Mouse (Mus musculus) thymus, adult 2 months (tissue): ENCODE measurements around the gene Sf3a3. TPM values are rescaled to one million over a fixed set of nuclear protein-coding genes. Genes with fewer than 3 reads are reported as not detected.
A peak's percentile ranks its signal among the peaks of the same experiment; 100 is the strongest.

ENCODE experiments used
- DNase-seq: peaks from one replicate; pipeline ENCODE4 v3.0.0; 2021
- H3K27ac ChIP-seq: fragments of 200-500 bp; 2 replicates; pipeline ENCODE4 v1.5.1; 2012; ENCODE audit warnings: low read length, control low read depth; ENCODE audit not compliant: control insufficient read depth, insufficient read depth
- H3K27me3 ChIP-seq: fragments of 200-500 bp; 2 replicates; pipeline ENCODE4 v1.6.1; 2012; ENCODE audit warnings: mild to moderate bottlenecking, low read length, moderate library complexity, mixed read lengths; ENCODE audit not compliant: control insufficient read depth, insufficient read depth
- H3K36me3 ChIP-seq: fragments of 200-500 bp; 2 replicates; pipeline ENCODE4 v1.6.1; 2012; ENCODE audit warnings: mild to moderate bottlenecking, low read length, moderate library complexity; ENCODE audit not compliant: control insufficient read depth, insufficient read depth
- H3K4me1 ChIP-seq: fragments of 200-500 bp; replicated peaks from 2 replicates; pipeline ENCODE4 v1.6.1; 2012; ENCODE audit warnings: low read length; ENCODE audit not compliant: control insufficient read depth, insufficient read depth
- H3K4me3 ChIP-seq: fragments of 200-500 bp; 2 replicates; pipeline ENCODE4 v1.5.1; 2012; ENCODE audit warnings: mild to moderate bottlenecking, low read length, control low read depth, moderate library complexity; ENCODE audit not compliant: control insufficient read depth, insufficient read depth
- CTCF ChIP-seq: fragments of 200-500 bp; IDR thresholded peaks from 2 replicates; pipeline ENCODE4 v1.5.1; 2012; ENCODE audit warnings: mild to moderate bottlenecking, control low read depth, low read length, moderate library complexity, borderline replicate concordance; ENCODE audit not compliant: control insufficient read depth, poor library complexity, insufficient read depth; ENCODE audit errors: extremely low read depth
- POLR2A ChIP-seq: fragments of 200-500 bp; IDR thresholded peaks from 2 replicates; pipeline ENCODE4 v1.6.1; 2012; ENCODE audit warnings: mild to moderate bottlenecking, low read length, control low read depth, moderate library complexity; ENCODE audit not compliant: control insufficient read depth, poor library complexity, insufficient read depth; ENCODE audit errors: extremely low read depth
- WGBS: fragments of 180-500 bp; shearing (Covaris S2); methylation state at CpG from one replicate; pipeline ENCODE4 v1.1.7; 2018; 5-methylcytosine and 5-hydroxymethylcytosine counted together
- polyA plus RNA-seq: library from polyadenylated mRNA; depleted of rRNA; stranded (reverse); fragments of >200 nt; gene quantifications from 2 replicates; pipeline ENCODE4 v1.2.3, GENCODE M21; 2012

The Sf3a3 gene
- polyA plus RNA-seq, 1 experiment: 25.3 TPM

DNA sequence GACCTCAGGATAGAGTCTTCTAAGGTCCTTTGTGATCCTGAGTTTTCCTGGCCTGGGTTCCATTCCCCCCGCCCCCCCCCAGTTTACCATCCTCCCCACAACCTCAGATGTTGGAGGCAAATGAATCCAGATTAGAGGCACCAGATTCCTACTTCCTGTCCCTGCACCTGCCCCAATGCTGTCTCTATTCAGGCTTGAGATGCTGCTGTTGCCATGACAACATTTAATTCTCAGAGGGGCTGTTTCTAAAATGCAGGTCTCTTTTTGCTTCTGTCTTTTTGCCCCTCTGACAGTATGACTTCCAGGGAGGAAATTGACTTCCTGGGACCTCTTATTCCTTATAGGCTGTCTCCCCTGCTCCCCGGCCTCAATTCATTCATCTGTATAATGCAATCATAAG, 22.4 kb downstream of the Sf3a3 start:
- H3K27ac ChIP-seq: no peak overlapping the region
- no peak overlapping the region for H3K4me3 ChIP-seq
- H3K4me1 ChIP-seq: peaks cover 5% of the 10 kb centered on the region
- no peaks in the 10 kb centered on the region for H3K27me3 ChIP-seq
- TF ChIP-seq CTCF (no peak), POLR2A (no peak)
- no peak for DNase-seq
- no peaks in the 10 kb centered on the region for H3K36me3 ChIP-seq
- WGBS: 93% methylated on average over 2 of the region's 2 CpGs

DNA sequence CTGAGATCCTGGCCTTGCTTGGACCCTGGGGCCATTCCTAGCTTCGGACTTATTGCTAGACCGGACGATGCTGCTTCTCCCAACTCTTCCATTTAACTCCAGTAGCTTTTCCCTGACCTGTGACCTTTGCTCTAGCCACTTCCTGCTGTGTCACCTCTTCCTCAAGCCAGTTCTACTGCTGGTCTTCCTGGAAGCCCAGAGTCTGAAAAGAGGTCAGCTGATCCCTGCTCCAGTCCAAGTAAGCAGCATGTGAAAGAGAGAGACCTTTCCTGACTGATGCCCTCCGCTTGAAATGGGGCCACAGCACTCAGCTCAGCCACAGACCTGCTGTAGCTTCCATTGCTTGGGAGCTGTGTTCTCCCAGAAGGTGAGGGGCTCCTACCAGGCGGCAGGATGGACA, 22.9 kb downstream of the Sf3a3 start:
- no peaks in the 10 kb centered on the region for H3K27me3 ChIP-seq
- no peak overlapping the region for H3K4me3 ChIP-seq
- 92% methylated on average over 5 of the region's 5 CpGs for WGBS
- DNase-seq: no peak
- H3K27ac ChIP-seq: no peak overlapping the region
- no peaks in the 10 kb centered on the region for H3K36me3 ChIP-seq
- TF ChIP-seq CTCF: no peak
- no peak for TF ChIP-seq POLR2A
- H3K4me1 ChIP-seq: peaks cover 10% of the 10 kb centered on the region

DNA sequence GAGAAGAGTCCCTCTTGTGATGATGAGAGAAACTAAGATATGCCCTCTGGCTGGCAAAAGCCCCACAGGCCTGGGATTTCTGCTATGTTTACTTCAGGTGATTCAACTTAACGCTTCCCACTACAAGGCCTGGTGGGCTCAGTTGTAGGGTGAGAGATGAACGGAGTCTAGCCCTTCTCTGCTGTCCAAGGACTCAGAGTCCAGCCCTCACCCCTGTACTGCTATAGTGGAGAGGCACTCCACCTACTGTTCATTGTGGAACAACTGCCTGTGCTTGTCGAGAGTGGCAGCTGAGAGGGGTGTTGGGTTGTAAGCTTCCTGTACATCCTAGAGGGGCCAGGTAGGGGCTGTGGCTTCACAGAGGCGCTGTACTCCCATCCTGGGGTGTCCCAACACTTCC, 23.4 kb downstream of the Sf3a3 start:
- Histone ChIP-seq H3K36me3 (no peaks in the 10 kb centered on the region), H3K4me1 (peaks cover 10% of the 10 kb centered on the region), H3K4me3 (no peak overlapping the region), H3K27ac (no peak overlapping the region), H3K27me3 (no peaks in the 10 kb centered on the region)
- no peak for DNase-seq
- WGBS: 56% methylated on average over 4 of the region's 4 CpGs
- TF ChIP-seq POLR2A (no peak), CTCF (no peak)

DNA sequence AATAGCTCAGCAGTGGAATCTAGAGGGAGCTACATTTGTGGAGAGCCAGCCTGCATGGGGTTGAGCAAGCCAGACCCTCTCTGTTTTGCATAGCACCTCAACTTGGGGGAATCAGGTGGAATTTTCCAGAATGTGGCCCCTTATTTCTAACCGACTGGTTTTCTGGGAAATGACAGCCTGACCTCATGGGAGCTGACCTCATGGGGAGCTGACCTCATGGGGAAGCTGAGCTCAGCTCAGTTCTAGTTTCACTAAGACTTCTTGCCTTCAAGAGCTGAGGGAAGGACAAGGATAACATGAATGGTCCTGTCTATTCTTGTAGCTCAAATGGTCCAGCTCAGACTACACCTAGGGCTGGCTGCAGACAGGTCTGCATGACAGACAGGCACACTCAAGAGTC, 24.2 kb downstream of the Sf3a3 start:
- H3K4me1 ChIP-seq: peaks cover 10% of the 10 kb centered on the region

DNA sequence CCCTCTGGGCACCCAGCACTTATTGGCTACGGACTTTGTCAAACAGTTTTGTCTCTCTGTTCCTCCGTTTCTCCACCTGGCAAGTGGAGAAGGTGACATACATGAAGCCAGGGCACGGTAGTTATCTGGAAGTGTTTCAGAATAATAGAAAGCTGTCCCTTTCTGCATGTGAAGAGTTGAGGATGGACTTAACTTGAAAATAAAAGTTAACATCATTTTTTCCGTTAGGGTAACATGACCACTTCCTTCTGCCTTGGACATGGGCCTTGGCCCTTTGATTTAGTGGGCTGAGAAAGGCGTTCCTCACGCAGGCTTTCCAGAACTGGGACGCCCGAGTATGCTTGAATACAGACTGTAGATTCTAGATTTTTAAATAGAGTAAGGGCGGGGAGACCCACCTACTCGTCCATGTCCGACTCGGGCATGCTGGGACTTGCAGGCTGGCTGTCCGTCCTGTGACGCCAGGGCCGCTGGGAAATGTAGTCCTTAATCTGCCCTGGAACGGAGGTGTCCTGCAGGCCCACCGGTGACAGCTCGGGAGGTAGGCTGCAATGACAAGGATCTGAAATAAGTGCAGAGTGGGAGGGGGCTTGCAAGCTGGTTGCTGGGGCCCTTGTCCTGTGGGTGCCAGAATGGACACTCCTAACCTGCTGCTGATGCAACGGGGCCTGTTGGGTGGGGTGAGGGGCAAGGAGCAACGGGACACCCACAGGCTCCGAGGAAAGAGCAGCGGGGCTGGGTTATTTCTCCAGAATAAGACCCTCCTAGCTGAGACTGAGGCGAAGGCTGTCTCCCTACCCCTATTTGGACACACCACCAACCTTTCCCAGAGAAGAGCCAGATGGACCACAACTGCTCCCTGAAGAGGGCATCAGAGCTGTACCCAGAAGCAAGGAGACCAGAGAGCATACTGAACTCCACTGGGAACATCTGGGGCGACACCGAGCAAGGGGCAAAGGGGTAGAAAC, 27.1 kb downstream of the Sf3a3 start, which contains the start of gene Inpp5b:
Gene Inpp5b (plus strand): TSS at position 475 of the 968 bp plus-strand sequence.
- DNase-seq: peak; percentile 82
- Histone ChIP-seq H3K36me3 (no peaks in the 10 kb centered on the region), H3K4me1 (peaks cover 10% of the 10 kb centered on the region), H3K27me3 (no peaks in the 10 kb centered on the region), H3K27ac (no peak within 1 kb of the TSS; the same call in 1 of the 2 replicates), H3K4me3 (peak within 1 kb of the TSS; percentile 50)
- WGBS: 10% methylated on average over 25 of the region's 25 CpGs
- TF ChIP-seq CTCF (peak; percentile 44; the same call in 1 of the 2 replicates), POLR2A (0 out of 2 replicates have a peak, but pooled peaks have one; percentile 8)

More for the DNA sequence above, 24.2 kb downstream of the Sf3a3 start:
- H3K27me3 ChIP-seq: no peaks in the 10 kb centered on the region
- WGBS: 72% methylated on average over 1 of the region's 1 CpGs
- no peak for DNase-seq
- no peak for TF ChIP-seq CTCF
- TF ChIP-seq POLR2A: no peak
- no peak overlapping the region for H3K4me3 ChIP-seq
- no peak overlapping the region for H3K27ac ChIP-seq
- no peaks in the 10 kb centered on the region for H3K36me3 ChIP-seq

DNA sequence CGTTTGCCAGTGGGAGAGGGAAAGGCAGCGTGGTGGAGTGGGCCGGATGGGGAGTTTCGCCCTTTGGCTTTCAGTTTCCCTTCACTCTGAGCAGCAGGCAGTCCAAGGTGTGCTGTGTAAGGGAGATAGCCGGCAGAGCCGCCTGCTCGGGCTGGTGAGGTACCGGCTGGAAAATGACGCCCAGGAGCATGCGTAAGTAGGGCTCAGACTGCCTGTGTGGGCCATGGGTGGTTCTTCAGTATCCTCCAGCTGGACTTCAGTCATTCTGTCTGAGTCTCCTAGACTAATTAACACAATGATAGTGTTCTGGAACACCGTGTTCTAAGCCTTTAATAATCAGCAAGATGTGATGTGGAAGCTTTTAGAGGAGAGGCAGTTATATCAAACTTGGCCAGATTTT, 28.3 kb downstream of the Sf3a3 start:
- no peak for DNase-seq
- no peak overlapping the region for H3K27ac ChIP-seq
- H3K4me1 ChIP-seq: peaks cover 10% of the 10 kb centered on the region
- TF ChIP-seq CTCF (no peak), POLR2A (no peak)
- H3K4me3 ChIP-seq: no peak overlapping the region
- no peaks in the 10 kb centered on the region for H3K27me3 ChIP-seq
- WGBS: 93% methylated on average over 11 of the region's 11 CpGs
- no peaks in the 10 kb centered on the region for H3K36me3 ChIP-seq
